In the genomic region with DNA sequence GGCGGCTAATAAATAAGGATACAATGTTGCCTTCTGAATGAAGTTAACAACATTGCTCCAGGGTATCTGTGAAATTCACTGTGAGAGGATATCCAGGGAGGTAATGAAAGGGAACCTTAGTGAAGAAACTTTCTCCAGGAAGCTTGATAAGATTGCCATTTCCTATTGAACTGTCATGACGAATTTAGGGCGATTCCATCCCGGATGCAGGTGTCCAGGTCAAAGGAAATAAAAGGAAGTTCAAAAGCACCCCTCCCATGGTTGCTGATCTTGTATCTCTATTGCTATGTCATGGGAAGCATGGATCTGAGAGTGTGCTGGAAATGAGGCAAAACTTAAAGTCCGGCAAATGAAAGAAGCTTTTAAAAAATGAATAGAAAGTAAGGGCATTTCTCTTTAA, we compare ENCODE assay signal across 17 mouse cellular contexts.
DNase-seq lines count a peak whose midpoint lies in the region; ATAC-seq lines count a peak whose summit lies in the region.
"Had no signal": no experiment of that assay in that cellular context is flagged by ENCODE, and none has a peak within 500 bp of the region (broad histone marks: within the 10 kb centered on the region; RNA-seq: fewer than 3 reads in every experiment).

No protein-coding gene starts in this region.

- H3K9ac ChIP-seq in heart, embryonic 15.5 days = no peak overlapping the region
- H3K9ac ChIP-seq: limb, embryonic 15.5 days; midbrain, embryonic 13.5 days had no signal

- intact Hi-C loops in heart, postnatal 36 days (cut with DNase I) = no loop called here

- H3K9me3 ChIP-seq in heart, embryonic 15.5 days (replicated peaks) = no peaks in the 10 kb centered on the region
- H3K9me3 ChIP-seq: limb, embryonic 15.5 days; midbrain, embryonic 13.5 days had no signal

- no peaks in the 10 kb centered on the region for H3K36me3 ChIP-seq in heart, embryonic 15.5 days
- H3K36me3 ChIP-seq: limb, embryonic 15.5 days; midbrain, embryonic 13.5 days had no signal

- H3K27me3 ChIP-seq in heart, embryonic 15.5 days = no peaks in the 10 kb centered on the region
- H3K27me3 ChIP-seq: limb, embryonic 15.5 days; midbrain, embryonic 13.5 days had no signal

- no peak for ATAC-seq in heart, embryonic 15.5 days (replicated peaks; ENCODE audit: insufficient number of reproducible peaks, insufficient read depth, low FRiP score, low read depth)
- peak; percentile 59; the same call in 1 of the 2 replicates for ATAC-seq in granulocyte monocyte progenitor cell, adult 5-6 weeks (replicated peaks; ENCODE audit: poor library complexity, severe bottlenecking)
- ATAC-seq: hindbrain, postnatal 0 days; midbrain, embryonic 13.5 days had no signal

- 66% methylated on average over 5 of the region's 5 CpGs for WGBS in heart, embryonic 15.5 days

- DNase-seq in adrenal gland, adult 2 months = peak; percentile 22
- no peak for DNase-seq in adrenal gland, postnatal 14 days
- DNase-seq in heart, postnatal 36 days = no peak
- peak; percentile 18 for DNase-seq in kidney, postnatal 10 days
- no peak for DNase-seq in T-cell, adult 2 months (ENCODE audit: low spot score)
- DNase-seq in frontal cortex, postnatal 14 days (ENCODE audit: low spot score in 2 of 2) = no peak
- DNase-seq: cerebellum, adult 8-10 months; gastrocnemius, postnatal 10 days; lung, adult 2 months; lung, postnatal 4 days; right cerebral cortex, postnatal 4 days; thymus, postnatal 36 days had no signal

- no peaks in the 10 kb centered on the region for H3K4me1 ChIP-seq in heart, embryonic 15.5 days (replicated peaks)
- H3K4me1 ChIP-seq: midbrain, embryonic 13.5 days had no signal

- H3K4me3 ChIP-seq in heart, embryonic 15.5 days = no peak overlapping the region
- H3K4me3 ChIP-seq: limb, embryonic 15.5 days; midbrain, embryonic 13.5 days had no signal

- no peak overlapping the region for H3K4me2 ChIP-seq in heart, embryonic 15.5 days
- H3K4me2 ChIP-seq: limb, embryonic 15.5 days; midbrain, embryonic 13.5 days had no signal

- 0 out of 2 replicates have a peak overlapping the region, but pooled peaks have one; percentile 9 for H3K27ac ChIP-seq in heart, embryonic 15.5 days
- H3K27ac ChIP-seq: hindbrain, postnatal 0 days; limb, embryonic 15.5 days; midbrain, embryonic 13.5 days had no signal

Comparison
In these comparisons a context has a peak if more than half of its experiments do, and no peak if none do; other contexts are left out.
1. DNase-seq: peak in adrenal gland, adult 2 months (single experiment) and kidney, postnatal 10 days (single experiment); none in adrenal gland, postnatal 14 days (single experiment), heart, postnatal 36 days (0 of 2), T-cell, adult 2 months (single experiment) and frontal cortex, postnatal 14 days (0 of 2).